Mouse (Mus musculus) E14TG2a.4 (cell line): ENCODE measurements around the gene Shisa5.

ENCODE experiments used
- H3K27me3 ChIP-seq: 2 replicates; pipeline ENCODE4 v1.6.1; 2014; ENCODE audit warnings: low read length, control low read depth; ENCODE audit not compliant: insufficient read depth
- H3K36me3 ChIP-seq: 2 replicates; pipeline ENCODE4 v1.6.1; 2014; ENCODE audit warnings: low read length, control low read depth; ENCODE audit not compliant: insufficient read depth
- H3K4me1 ChIP-seq: replicated peaks from 2 replicates; pipeline ENCODE4 v1.6.1; 2014; ENCODE audit warnings: low read depth, low read length, control low read depth
- H3K4me3 ChIP-seq: replicated peaks from 2 replicates; pipeline ENCODE4 v1.5.1; 2014; ENCODE audit warnings: mild to moderate bottlenecking, low read length
- H3K9me3 ChIP-seq: 2 replicates; pipeline ENCODE4 v1.6.1; 2014; ENCODE audit warnings: low read length, control low read depth
- CTCF ChIP-seq: conservative IDR thresholded peaks from 2 replicates; pipeline ENCODE4 v1.5.1; 2014; ENCODE audit warnings: low read length
- NANOG ChIP-seq: IDR thresholded peaks from 2 replicates; pipeline ENCODE4 v1.6.1; 2014; ENCODE audit warnings: borderline replicate concordance, low read length, mixed read lengths
- POU5F1 ChIP-seq: IDR thresholded peaks from 2 replicates; pipeline ENCODE4 v1.6.1; 2014; ENCODE audit warnings: low read length, borderline replicate concordance

Shisa5 gene

GRCm38 (mm10) chr9:109038086-109038895 is at the start of gene Shisa5:
Gene Shisa5 (plus strand): TSS chr9:109038565.
- TF ChIP-seq NANOG (no peak), CTCF (no peak), POU5F1 (no peak)
- Histone ChIP-seq H3K4me3 (peak within 1 kb of the TSS; percentile 86), H3K4me1 (peaks cover 39% of the 10 kb centered on the region), H3K27me3 (no peaks in the 10 kb centered on the region), H3K36me3 (peaks cover 9% of the 10 kb centered on the region; the same call in 1 of the 2 replicates), H3K9me3 (no peaks in the 10 kb centered on the region)

GRCm38 (mm10) chr9:108989802-108990461 is 48.4 kb upstream of the Shisa5 start:
- Histone ChIP-seq H3K4me3 (no peak overlapping the region), H3K36me3 (no peaks in the 10 kb centered on the region), H3K27me3 (peaks cover 8% of the 10 kb centered on the region), H3K9me3 (no peaks in the 10 kb centered on the region), H3K4me1 (peaks cover 51% of the 10 kb centered on the region)
- TF ChIP-seq CTCF (no peak), POU5F1 (no peak), NANOG (no peak)

GRCm38 (mm10) chr9:108990462-108990820 is 47.9 kb upstream of the Shisa5 start:
- H3K4me3 ChIP-seq, result 0 out of 2 replicates have a peak overlapping the region, but pooled peaks have one; percentile 68
- no peaks in the 10 kb centered on the region for H3K9me3 ChIP-seq
- TF ChIP-seq NANOG (no peak), POU5F1 (no peak)
- H3K27me3 ChIP-seq, result peaks cover 6% of the 10 kb centered on the region
- H3K4me1 ChIP-seq, result peaks cover 51% of the 10 kb centered on the region
- no peaks in the 10 kb centered on the region for H3K36me3 ChIP-seq

GRCm38 (mm10) chr9:108991428-108992084 is 46.8 kb upstream of the Shisa5 start, which contains the start of gene Pfkfb4:
Gene Pfkfb4 (plus strand): TSS chr9:108991778.
- TF ChIP-seq NANOG, result no peak
- no peaks in the 10 kb centered on the region for H3K36me3 ChIP-seq
- no peaks in the 10 kb centered on the region for H3K27me3 ChIP-seq
- H3K4me1 ChIP-seq, result peaks cover 62% of the 10 kb centered on the region
- no peaks in the 10 kb centered on the region for H3K9me3 ChIP-seq
- peak within 1 kb of the TSS; percentile 82 for H3K4me3 ChIP-seq

- TF ChIP-seq POU5F1 (no peak), CTCF (no peak), NANOG (no peak)
- H3K4me1 ChIP-seq, result peaks cover 64% of the 10 kb centered on the region
- H3K9me3 ChIP-seq, result no peaks in the 10 kb centered on the region
- no peaks in the 10 kb centered on the region for H3K27me3 ChIP-seq
- no peaks in the 10 kb centered on the region for H3K36me3 ChIP-seq
- H3K4me3 ChIP-seq, result peak overlapping the region; percentile 82
Measured at GRCm38 (mm10) chr9:108992085-108992469, 46.3 kb upstream of the Shisa5 start.

GRCm38 (mm10) chr9:108992620-108993361 is 45.6 kb upstream of the Shisa5 start:
- TF ChIP-seq CTCF (no peak), NANOG (no peak), POU5F1 (no peak)
- Histone ChIP-seq H3K27me3 (no peaks in the 10 kb centered on the region), H3K9me3 (no peaks in the 10 kb centered on the region), H3K4me3 (peak overlapping the region; percentile 82), H3K4me1 (peaks cover 59% of the 10 kb centered on the region), H3K36me3 (no peaks in the 10 kb centered on the region)

GRCm38 (mm10) chr9:108996411-108996810 is 42.0 kb upstream of the Shisa5 start:
- no peaks in the 10 kb centered on the region for H3K9me3 ChIP-seq
- H3K4me1 ChIP-seq, result peaks cover 38% of the 10 kb centered on the region
- 0 out of 2 replicates have a peak overlapping the region, but pooled peaks have one; percentile 10 for H3K4me3 ChIP-seq
- H3K27me3 ChIP-seq, result no peaks in the 10 kb centered on the region
- no peak for TF ChIP-seq CTCF
- TF ChIP-seq POU5F1, result no peak
- no peak for TF ChIP-seq NANOG
- no peaks in the 10 kb centered on the region for H3K36me3 ChIP-seq

- no peaks in the 10 kb centered on the region for H3K9me3 ChIP-seq
- H3K36me3 ChIP-seq, result no peaks in the 10 kb centered on the region
- no peak for TF ChIP-seq CTCF
- no peak for TF ChIP-seq POU5F1
- no peak for TF ChIP-seq NANOG
- no peaks in the 10 kb centered on the region for H3K27me3 ChIP-seq
- H3K4me1 ChIP-seq, result peaks cover 29% of the 10 kb centered on the region
- no peak overlapping the region for H3K4me3 ChIP-seq
Measured at GRCm38 (mm10) chr9:108998287-108999166, 39.8 kb upstream of the Shisa5 start.
